Mouse (Mus musculus): ENCODE measurements around the gene Erap1.

- TF ChIP-seq GATA1 (IDR thresholded peaks at IDR 0.05; ENCODE audit: low read length) (no peak), TAL1 (IDR thresholded peaks at IDR 0.05; ENCODE audit: low read length) (no peak)
Measured at GRCm38 (mm10) chr13:74638793-74639711, at the start of gene Erap1.
